Mouse (Mus musculus) stomach, postnatal 0 days (tissue): ENCODE data around the gene Gzmb.
"Not testable (repeated sequence)": the region's sequence is repeated elsewhere in the genome, so short reads cannot be mapped to it uniquely, and the experiment has no call there.

Source experiments
- CTCF ChIP-seq: IDR thresholded peaks from 2 replicates; pipeline ENCODE4 v1.5.1; 2016; ENCODE audit warnings: antibody characterized with exemption, low read depth, mild to moderate bottlenecking, moderate library complexity
- EP300 ChIP-seq: optimal IDR thresholded peaks from 2 replicates; pipeline ENCODE3; 2016; ENCODE audit warnings: antibody characterized with exemption

DNA sequence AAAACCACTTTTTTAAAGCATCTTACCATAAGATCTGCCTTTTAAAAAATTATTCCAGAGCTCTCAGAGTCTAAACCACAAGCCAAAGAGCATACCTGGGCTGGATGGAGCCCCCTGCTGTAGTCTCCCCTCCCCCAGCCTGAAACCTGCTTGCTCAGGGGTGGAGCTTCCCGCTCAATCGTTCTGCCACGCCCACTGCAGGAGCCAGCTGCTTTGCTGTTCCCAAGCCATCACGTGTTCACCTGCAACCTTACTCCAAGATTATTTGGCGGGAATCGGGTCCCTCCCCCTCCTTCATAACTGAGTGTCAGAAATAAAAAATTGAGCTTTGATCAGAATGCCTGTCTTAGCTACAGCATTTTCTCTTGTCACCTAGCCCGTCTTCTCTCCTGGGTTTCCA is 16.6 kb upstream of the Gzmb start:
- not testable (repeated sequence) for TF ChIP-seq CTCF, EP300
